Mouse (Mus musculus): Measurements from ENCODE around the gene Cdkn2aipnl. TPM values are rescaled to one million over a fixed set of nuclear protein-coding genes. Genes with fewer than 3 reads are reported as not detected.

The Cdkn2aipnl gene
- polyA plus RNA-seq, 1 experiment from 2014 or later: 60.1 TPM

DNA sequence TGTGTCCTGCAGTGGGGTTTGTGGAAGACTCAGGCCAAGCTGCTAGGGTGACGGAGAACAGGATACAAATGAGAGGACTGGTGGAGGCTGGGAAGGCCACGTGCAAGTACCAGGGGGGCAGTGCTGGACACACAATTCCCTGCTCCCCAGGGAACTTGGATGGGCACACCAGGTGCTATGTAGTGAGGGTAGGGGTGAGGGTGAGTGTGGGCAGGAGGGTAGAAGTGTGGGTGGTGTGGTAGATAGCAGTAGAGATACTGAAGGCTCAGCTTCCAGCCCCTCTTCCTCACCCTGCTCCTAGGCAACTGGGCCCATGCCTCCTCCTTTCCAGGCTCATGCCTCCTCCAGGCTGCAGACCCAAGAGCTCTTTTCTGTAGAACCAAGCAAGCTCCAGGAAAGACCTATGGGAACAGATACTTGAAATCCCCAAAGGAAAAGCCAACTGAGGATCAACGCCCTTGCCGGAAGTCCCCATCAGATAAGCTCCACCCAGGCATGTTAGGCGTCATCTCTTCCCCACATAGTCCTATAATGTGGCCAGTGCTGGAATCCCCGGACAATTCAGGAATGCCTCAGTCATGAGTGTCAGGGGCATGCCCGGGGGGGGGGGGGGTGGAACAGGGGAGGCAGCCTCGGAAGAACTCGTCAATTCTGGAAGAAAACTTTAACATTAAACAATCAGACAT, 18.2 kb upstream of the Cdkn2aipnl start:
- H3K9me3 ChIP-seq (replicated peaks): no peaks in the 10 kb centered on the region
- peaks cover 8% of the 10 kb centered on the region for H3K4me1 ChIP-seq (replicated peaks)
- no peak overlapping the region for H3K4me3 ChIP-seq (replicated peaks)
- WGBS (ENCODE audit: insufficient replicate concordance): 47% methylated on average over 9 of the region's 9 CpGs
- H3K27me3 ChIP-seq: 0 out of 2 replicates have a peak, but pooled peaks cover 5% of the 10 kb centered on the region
- H3K9ac ChIP-seq: no peak overlapping the region
- H3K27ac ChIP-seq: no peak overlapping the region
- H3K4me2 ChIP-seq: no peak overlapping the region
- ATAC-seq (ENCODE audit: low read depth) (no peak), DNase-seq (no peak)
- no peaks in the 10 kb centered on the region for H3K36me3 ChIP-seq

DNA sequence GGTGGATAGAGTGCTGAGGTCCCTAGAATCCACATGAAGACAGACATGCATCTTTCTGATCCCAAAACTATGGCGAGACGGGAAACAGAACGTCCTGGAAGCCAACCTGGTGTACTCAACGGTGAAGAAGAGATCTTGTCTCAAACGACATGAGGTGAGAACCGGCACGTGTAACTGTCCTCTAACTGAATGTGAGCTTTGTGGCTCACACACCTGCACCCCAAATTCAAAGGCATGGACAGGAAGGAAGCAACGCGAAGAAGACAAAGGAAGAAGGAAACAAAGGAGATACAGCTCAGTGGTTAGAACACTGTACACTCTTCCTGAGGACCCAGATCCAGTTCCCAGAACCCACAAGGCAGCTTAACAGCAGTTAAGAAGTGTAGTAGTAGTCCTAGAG, 17.5 kb upstream of the Cdkn2aipnl start:
- 75% methylated on average over 9 of the region's 9 CpGs for WGBS (ENCODE audit: insufficient replicate concordance)

DNA sequence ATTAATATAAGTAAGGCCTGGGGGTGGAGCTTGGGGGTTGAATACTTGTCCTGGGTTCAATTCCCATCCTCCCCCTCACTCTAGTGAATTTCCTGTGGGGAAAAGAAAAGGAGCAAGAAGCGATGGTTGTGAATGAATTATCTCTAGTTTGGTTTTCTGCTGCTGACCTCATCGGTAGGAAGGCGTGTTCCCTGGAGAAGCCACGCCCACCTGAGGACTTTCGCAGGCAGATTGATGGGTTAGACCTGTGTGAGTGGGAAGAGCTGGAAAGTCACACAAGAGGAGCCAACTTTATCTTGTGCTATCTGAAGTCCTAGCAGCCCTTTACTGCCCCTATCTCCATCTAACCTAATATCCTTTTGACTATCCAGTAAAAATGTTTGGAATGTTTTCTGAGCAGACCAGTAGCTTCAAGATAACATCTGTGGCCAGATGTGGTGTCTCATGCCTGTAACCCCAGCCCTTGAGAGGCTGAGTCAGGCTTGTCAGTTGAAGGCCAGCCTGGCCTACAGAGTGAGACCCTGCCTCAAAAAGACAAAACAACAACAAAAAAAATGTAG, 15.5 kb upstream of the Cdkn2aipnl start:
- Histone ChIP-seq H3K27ac (no peak overlapping the region), H3K4me2 (no peak overlapping the region), H3K4me1 (replicated peaks) (peaks cover 7% of the 10 kb centered on the region), H3K9ac (no peak overlapping the region), H3K36me3 (no peaks in the 10 kb centered on the region), H3K27me3 (no peaks in the 10 kb centered on the region), H3K4me3 (replicated peaks) (no peak overlapping the region), H3K9me3 (replicated peaks) (no peaks in the 10 kb centered on the region)
- DNase-seq (no peak), ATAC-seq (ENCODE audit: low read depth) (no peak)
- WGBS (ENCODE audit: insufficient replicate concordance): 39% methylated on average over 5 of the region's 5 CpGs

More for the DNA sequence above, 17.5 kb upstream of the Cdkn2aipnl start:
- H3K27me3 ChIP-seq: 0 out of 2 replicates have a peak, but pooled peaks cover 5% of the 10 kb centered on the region
- ATAC-seq (ENCODE audit: low read depth) (no peak), DNase-seq (no peak)
- H3K4me2 ChIP-seq: no peak overlapping the region
- peaks cover 8% of the 10 kb centered on the region for H3K4me1 ChIP-seq (replicated peaks)
- no peak overlapping the region for H3K4me3 ChIP-seq (replicated peaks)
- H3K27ac ChIP-seq: no peak overlapping the region
- no peaks in the 10 kb centered on the region for H3K9me3 ChIP-seq (replicated peaks)
- H3K9ac ChIP-seq: no peak overlapping the region
- H3K36me3 ChIP-seq: no peaks in the 10 kb centered on the region

DNA sequence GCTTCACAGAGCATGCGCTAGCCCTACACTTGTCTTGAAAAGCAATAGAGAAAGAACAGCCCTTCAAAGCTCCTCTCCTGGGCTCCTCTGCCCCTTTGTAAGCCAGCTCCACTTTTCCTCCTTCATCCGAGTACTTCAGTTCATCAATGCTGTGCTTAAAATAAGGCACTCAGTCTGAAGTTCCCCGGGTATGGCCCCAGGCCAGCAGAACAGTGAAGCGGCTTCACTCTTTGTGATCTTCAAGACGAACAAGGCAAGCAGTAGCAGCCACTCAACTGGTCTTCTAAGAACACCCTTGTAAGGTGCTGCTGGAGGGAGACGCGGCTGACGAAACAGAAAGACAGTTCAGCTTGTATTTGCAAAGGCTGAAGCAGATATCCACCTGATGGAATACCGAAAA, 11.3 kb upstream of the Cdkn2aipnl start:
- H3K27ac ChIP-seq: no peak overlapping the region
- H3K27me3 ChIP-seq: no peaks in the 10 kb centered on the region
- no peaks in the 10 kb centered on the region for H3K9me3 ChIP-seq (replicated peaks)
- DNase-seq: no peak
- 75% methylated on average over 9 of the region's 9 CpGs for WGBS (ENCODE audit: insufficient replicate concordance)
- no peaks in the 10 kb centered on the region for H3K36me3 ChIP-seq
- H3K4me3 ChIP-seq (replicated peaks): no peak overlapping the region
- no peak for ATAC-seq (ENCODE audit: low read depth)
- no peak overlapping the region for H3K9ac ChIP-seq
- no peak overlapping the region for H3K4me2 ChIP-seq
- H3K4me1 ChIP-seq (replicated peaks): no peaks in the 10 kb centered on the region; the same call in 1 of the 2 replicates

DNA sequence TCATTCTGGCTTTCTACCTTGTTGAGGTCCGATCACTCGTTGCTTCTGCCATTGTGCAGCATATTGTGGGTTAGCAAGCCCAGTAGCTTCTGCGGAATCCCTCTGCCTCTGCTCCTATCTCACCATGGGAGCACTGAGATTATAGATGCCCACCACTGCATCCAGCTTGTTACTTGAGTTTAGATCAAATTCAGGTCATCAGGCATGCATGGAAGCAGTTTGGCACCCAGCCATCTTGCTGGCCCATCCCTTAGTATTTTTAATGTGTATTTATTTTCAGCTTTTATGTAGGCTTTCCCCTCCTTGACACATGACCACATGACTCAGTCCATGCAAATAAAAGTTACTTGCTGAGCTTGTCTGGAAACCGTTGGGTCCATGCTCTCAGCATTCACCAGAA, 9.7 kb upstream of the Cdkn2aipnl start:
- ATAC-seq (ENCODE audit: low read depth) (no peak), DNase-seq (no peak)
- no peak overlapping the region for H3K4me2 ChIP-seq
- H3K9ac ChIP-seq: no peak overlapping the region
- no peaks in the 10 kb centered on the region for H3K4me1 ChIP-seq (replicated peaks)
- no peak overlapping the region for H3K27ac ChIP-seq
- H3K9me3 ChIP-seq (replicated peaks): no peaks in the 10 kb centered on the region
- WGBS (ENCODE audit: insufficient replicate concordance): 68% methylated on average over 4 of the region's 4 CpGs
- no peaks in the 10 kb centered on the region for H3K27me3 ChIP-seq
- no peak overlapping the region for H3K4me3 ChIP-seq (replicated peaks)
- H3K36me3 ChIP-seq: no peaks in the 10 kb centered on the region

DNA sequence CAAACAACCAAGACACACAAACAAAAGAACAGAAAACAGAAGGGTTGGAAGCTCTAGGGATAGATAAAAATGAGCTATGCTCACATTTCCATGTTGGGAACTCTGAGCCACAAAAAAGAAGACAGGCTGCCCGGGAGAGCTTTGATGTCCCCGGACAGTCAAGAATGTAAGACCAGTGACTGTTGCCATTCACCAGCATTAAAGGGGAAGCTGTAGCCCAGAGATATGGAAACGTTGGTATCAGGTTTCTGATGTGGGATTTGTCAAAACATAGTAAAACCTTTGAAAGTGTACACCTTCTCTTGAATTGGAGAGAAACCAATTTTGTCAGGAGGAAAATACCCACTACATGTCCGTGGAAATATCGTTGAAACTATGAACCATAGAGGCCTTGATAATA, 8.0 kb upstream of the Cdkn2aipnl start:
- no peak overlapping the region for H3K27ac ChIP-seq
- H3K4me1 ChIP-seq (replicated peaks): no peaks in the 10 kb centered on the region
- no peaks in the 10 kb centered on the region for H3K27me3 ChIP-seq
- ATAC-seq (ENCODE audit: low read depth) (no peak), DNase-seq (no peak)
- H3K4me3 ChIP-seq (replicated peaks): no peak overlapping the region
- 61% methylated on average over 5 of the region's 5 CpGs for WGBS (ENCODE audit: insufficient replicate concordance)
- no peak overlapping the region for H3K9ac ChIP-seq
- H3K36me3 ChIP-seq: no peaks in the 10 kb centered on the region
- no peak overlapping the region for H3K4me2 ChIP-seq
- H3K9me3 ChIP-seq (replicated peaks): no peaks in the 10 kb centered on the region

DNA sequence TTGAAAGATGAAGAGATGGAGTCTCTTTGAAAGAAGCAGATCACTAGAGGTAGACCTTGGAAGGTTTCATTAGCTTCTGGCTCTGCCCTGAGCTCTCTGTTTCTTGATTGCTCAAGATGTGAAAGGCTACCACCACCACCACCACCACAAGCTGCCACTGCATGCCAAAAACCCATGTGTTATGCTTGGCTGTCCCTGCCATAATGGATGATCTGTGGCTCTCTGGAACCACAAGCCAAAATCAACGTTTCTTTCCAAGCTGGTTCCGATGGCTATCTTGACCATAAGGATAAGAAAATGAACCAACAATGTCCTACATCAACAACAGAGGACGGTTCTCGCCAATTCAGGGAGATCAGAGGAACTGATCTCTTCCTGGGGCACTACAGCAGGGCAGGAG, 7.4 kb upstream of the Cdkn2aipnl start:
- no peak for ATAC-seq (ENCODE audit: low read depth)
- 66% methylated on average over 4 of the region's 4 CpGs for WGBS (ENCODE audit: insufficient replicate concordance)
- no peaks in the 10 kb centered on the region for H3K36me3 ChIP-seq

DNA sequence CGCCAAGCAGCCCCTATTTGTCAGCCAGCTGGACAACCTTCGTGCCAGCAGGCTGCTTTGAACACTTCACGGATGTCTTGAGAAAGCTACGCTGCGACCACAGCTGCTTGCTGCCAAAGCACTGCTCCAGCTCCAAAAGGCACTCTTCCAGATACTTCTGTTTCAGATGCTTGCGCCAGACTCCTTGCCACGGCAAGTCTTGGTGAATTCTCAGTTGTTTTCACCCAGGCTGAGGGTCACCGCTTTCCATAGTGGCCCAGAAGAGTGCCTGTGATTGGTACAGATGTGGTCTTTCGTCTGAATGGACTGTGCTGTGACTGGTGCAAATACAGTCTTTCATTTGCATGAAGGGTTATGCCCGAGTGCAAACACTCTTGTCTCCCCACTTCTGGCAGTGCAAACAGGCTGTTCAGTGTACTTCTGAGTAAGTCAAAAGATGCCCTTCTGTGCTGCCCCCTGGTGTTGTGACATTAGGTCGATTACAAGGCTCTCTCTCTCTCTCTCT, 6.4 kb upstream of the Cdkn2aipnl start:
- WGBS (ENCODE audit: insufficient replicate concordance): 57% methylated on average over 11 of the region's 11 CpGs

More for the DNA sequence above, 7.4 kb upstream of the Cdkn2aipnl start:
- no peaks in the 10 kb centered on the region for H3K9me3 ChIP-seq (replicated peaks)
- H3K4me3 ChIP-seq (replicated peaks): no peak overlapping the region
- H3K4me2 ChIP-seq: no peak overlapping the region
- DNase-seq: no peak
- no peaks in the 10 kb centered on the region for H3K27me3 ChIP-seq
- no peak overlapping the region for H3K27ac ChIP-seq
- no peaks in the 10 kb centered on the region for H3K4me1 ChIP-seq (replicated peaks)
- no peak overlapping the region for H3K9ac ChIP-seq

DNA sequence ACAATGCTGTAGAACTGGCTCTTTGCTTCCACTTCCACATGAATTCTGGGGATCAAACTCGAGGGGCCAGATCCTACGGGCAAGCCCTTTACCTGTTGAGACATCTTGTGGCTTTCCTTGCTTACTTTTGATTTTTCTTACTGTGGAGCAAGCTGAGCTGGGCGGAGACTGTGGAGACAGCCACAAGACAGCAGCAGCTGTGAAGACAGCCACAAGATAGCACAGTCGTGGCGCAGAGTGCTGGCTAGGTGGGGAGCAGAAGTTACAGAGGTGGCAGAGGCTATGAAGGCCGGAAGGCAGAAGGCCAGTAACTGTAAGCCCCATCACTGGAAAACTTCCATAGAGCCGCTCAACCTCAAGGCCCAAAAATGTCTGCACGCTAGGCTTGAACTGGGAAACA, 5.7 kb upstream of the Cdkn2aipnl start:
- ATAC-seq (ENCODE audit: low read depth) (no peak), DNase-seq (no peak)
- no peaks in the 10 kb centered on the region for H3K4me1 ChIP-seq (replicated peaks)
- H3K4me3 ChIP-seq (replicated peaks): no peak overlapping the region
- no peak overlapping the region for H3K9ac ChIP-seq
- H3K27ac ChIP-seq: no peak overlapping the region
- no peaks in the 10 kb centered on the region for H3K27me3 ChIP-seq
- H3K36me3 ChIP-seq: no peaks in the 10 kb centered on the region
- H3K4me2 ChIP-seq: no peak overlapping the region
- H3K9me3 ChIP-seq (replicated peaks): no peaks in the 10 kb centered on the region
- 56% methylated on average over 8 of the region's 8 CpGs for WGBS (ENCODE audit: insufficient replicate concordance)

More for the DNA sequence above, 6.4 kb upstream of the Cdkn2aipnl start:
- DNase-seq (no peak), ATAC-seq (ENCODE audit: low read depth) (no peak)
- no peak overlapping the region for H3K4me2 ChIP-seq
- H3K4me3 ChIP-seq (replicated peaks): no peak overlapping the region
- H3K9me3 ChIP-seq (replicated peaks): no peaks in the 10 kb centered on the region
- H3K27ac ChIP-seq: no peak overlapping the region
- no peaks in the 10 kb centered on the region for H3K4me1 ChIP-seq (replicated peaks)
- H3K9ac ChIP-seq: no peak overlapping the region
- no peaks in the 10 kb centered on the region for H3K27me3 ChIP-seq
- H3K36me3 ChIP-seq: no peaks in the 10 kb centered on the region

DNA sequence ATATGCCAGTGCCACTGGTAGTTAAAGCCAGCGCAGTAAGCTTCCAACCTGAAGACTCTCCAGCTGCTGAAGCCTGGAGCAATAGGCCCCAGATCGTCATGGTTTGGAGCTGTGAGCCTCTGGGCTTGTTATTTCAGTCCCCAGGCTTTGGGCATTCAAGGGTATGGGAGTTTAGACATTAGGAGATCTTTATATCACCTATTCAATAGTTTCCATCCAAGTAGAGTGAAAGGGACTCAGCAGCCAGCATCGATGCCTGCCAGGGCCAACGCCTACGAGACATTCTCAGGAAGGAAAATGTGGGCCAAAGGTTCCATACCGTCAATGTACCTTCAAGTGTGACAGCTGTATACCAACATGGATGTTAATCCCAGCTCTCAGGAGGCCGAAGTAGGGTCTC, 5.2 kb upstream of the Cdkn2aipnl start:
- H3K4me3 ChIP-seq (replicated peaks): no peak overlapping the region
- H3K9me3 ChIP-seq (replicated peaks): no peaks in the 10 kb centered on the region
- no peaks in the 10 kb centered on the region for H3K36me3 ChIP-seq
- no peaks in the 10 kb centered on the region for H3K27me3 ChIP-seq
- 83% methylated on average over 7 of the region's 7 CpGs for WGBS (ENCODE audit: insufficient replicate concordance)
- H3K4me2 ChIP-seq: no peak overlapping the region
- peaks cover 4% of the 10 kb centered on the region for H3K4me1 ChIP-seq (replicated peaks)
- ATAC-seq (ENCODE audit: low read depth): no peak
- no peak overlapping the region for H3K9ac ChIP-seq
- no peak overlapping the region for H3K27ac ChIP-seq
- no peak for DNase-seq

DNA sequence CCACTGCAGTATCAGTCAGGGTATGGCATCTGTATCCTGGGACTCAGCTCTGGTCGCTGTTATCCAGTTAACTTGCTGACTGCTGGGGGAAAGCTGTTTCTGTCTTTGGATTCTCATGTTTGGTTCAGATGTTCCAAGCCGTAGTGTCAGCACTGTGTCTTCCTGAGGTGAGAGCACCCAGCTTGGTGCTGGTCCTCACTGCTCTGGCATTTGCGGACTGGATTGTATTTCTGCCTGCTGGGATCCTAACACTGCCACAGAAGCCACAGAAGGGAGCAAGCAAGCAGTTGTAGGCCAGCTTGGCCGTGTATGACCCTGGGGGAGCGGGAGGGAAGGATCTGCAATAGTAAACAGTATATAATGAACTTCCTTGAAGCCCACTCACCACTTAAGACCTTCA, 810 bp upstream of the Cdkn2aipnl start:
- H3K27ac ChIP-seq: no peak overlapping the region
- H3K4me1 ChIP-seq (replicated peaks): peaks cover 22% of the 10 kb centered on the region
- H3K9me3 ChIP-seq (replicated peaks): no peaks in the 10 kb centered on the region
- DNase-seq: no peak
- H3K4me3 ChIP-seq (replicated peaks): no peak overlapping the region
- no peak overlapping the region for H3K9ac ChIP-seq
- peaks cover 29% of the 10 kb centered on the region for H3K36me3 ChIP-seq
- WGBS (ENCODE audit: insufficient replicate concordance): 71% methylated on average over 5 of the region's 5 CpGs
- no peak for ATAC-seq (ENCODE audit: low read depth)
- no peaks in the 10 kb centered on the region for H3K27me3 ChIP-seq
- no peak overlapping the region for H3K4me2 ChIP-seq

DNA sequence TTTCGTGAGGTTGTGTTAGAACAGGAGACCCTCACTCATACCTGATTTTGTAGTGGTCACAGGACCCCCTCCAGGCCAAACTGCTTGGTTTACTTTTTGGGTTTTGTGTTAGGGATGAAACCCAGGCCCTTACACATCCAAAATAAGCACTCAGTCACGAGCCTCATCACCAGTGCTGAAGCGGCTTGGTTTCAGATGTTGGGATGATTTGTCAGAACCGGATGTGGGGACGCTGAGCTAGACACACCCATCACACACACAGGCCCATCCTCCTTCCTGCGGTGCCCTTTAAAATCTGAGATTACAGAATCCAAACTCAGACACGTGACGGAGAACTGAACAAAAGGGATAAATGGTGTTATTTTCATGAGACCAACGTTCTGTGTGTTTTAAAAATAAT, 1.4 kb downstream of the Cdkn2aipnl start:
- no peaks in the 10 kb centered on the region for H3K27me3 ChIP-seq
- peak overlapping the region; percentile 97 for H3K4me2 ChIP-seq
- peaks cover 22% of the 10 kb centered on the region for H3K4me1 ChIP-seq (replicated peaks)
- H3K9ac ChIP-seq: peak overlapping the region; percentile 52
- peaks cover 51% of the 10 kb centered on the region for H3K36me3 ChIP-seq
- H3K9me3 ChIP-seq (replicated peaks): no peaks in the 10 kb centered on the region
- no peak overlapping the region for H3K27ac ChIP-seq
- peak overlapping the region; percentile 85 for H3K4me3 ChIP-seq (replicated peaks)
- ATAC-seq (ENCODE audit: low read depth) (no peak), DNase-seq (no peak)
- 72% methylated on average over 9 of the region's 9 CpGs for WGBS (ENCODE audit: insufficient replicate concordance)
